Mouse (Mus musculus): ENCODE results near the gene Hp. TPM values are rescaled to one million over a fixed set of nuclear protein-coding genes. Genes with fewer than 3 reads are reported as not detected.
A peak's percentile ranks its signal among the peaks of the same experiment; 100 is the strongest.

Hp gene
- polyA plus RNA-seq, 1 experiment from 2014 or later: 0.33 TPM

DNA sequence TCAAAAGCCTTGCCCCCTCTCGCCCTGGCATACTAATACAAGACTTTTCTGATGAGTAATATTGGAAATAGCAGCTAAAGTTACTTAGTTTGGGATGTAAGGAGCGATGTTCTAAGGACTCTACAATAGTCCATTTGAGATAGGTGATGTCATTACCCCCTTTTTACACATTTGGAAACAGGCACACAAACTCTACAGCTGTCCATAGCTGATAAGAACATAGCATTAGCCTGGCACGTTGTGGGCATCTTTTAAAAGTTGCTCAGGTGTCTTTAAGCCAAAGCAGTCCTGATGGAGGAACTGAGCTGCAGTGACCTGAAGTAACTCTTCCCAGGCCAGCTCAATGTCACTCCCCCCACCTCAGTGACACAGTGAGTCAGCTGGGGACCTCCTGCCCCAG, 12.4 kb upstream of the Hp start:
- 88% methylated on average over 3 of the region's 3 CpGs for WGBS
- no peak overlapping the region for H3K27ac ChIP-seq (replicated peaks)
- ATAC-seq (ENCODE audit: low FRiP score, low read depth): no peak

DNA sequence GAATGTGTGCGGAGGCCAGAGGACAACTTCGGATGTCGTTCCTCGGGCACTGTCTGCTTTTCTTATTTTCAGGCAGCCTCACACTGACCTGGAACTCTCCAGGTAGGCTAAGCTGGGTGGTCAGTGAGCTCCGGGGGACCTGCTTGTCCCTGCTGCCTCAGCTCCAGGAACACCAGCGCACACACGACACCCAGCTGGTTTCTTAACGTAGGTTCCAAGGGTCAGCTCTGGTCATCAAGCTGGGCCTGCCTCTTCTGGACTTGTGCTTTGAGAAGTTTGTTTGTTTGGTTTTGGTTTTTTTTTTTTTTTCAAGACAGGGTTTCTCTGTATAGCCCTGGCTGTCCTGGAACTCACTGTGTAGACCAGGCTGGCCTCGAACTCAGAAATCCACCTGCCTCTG, 11.9 kb upstream of the Hp start:
- H3K9ac ChIP-seq (replicated peaks): no peak overlapping the region
- H3K4me1 ChIP-seq: no peaks in the 10 kb centered on the region
- no peaks in the 10 kb centered on the region for H3K9me3 ChIP-seq
- no peak overlapping the region for H3K4me2 ChIP-seq (replicated peaks)
- H3K27me3 ChIP-seq: no peaks in the 10 kb centered on the region
- H3K36me3 ChIP-seq: peaks cover 35% of the 10 kb centered on the region
- no peak overlapping the region for H3K4me3 ChIP-seq
- no peak for ATAC-seq (ENCODE audit: low FRiP score, low read depth)
- no peak overlapping the region for H3K27ac ChIP-seq (replicated peaks)
- WGBS: 89% methylated on average over 9 of the region's 9 CpGs

More for the DNA sequence above, 12.4 kb upstream of the Hp start:
- Histone ChIP-seq H3K4me2 (replicated peaks) (no peak overlapping the region), H3K27me3 (no peaks in the 10 kb centered on the region), H3K4me3 (no peak overlapping the region), H3K4me1 (no peaks in the 10 kb centered on the region), H3K36me3 (peaks cover 35% of the 10 kb centered on the region), H3K9ac (replicated peaks) (no peak overlapping the region), H3K9me3 (no peaks in the 10 kb centered on the region)

DNA sequence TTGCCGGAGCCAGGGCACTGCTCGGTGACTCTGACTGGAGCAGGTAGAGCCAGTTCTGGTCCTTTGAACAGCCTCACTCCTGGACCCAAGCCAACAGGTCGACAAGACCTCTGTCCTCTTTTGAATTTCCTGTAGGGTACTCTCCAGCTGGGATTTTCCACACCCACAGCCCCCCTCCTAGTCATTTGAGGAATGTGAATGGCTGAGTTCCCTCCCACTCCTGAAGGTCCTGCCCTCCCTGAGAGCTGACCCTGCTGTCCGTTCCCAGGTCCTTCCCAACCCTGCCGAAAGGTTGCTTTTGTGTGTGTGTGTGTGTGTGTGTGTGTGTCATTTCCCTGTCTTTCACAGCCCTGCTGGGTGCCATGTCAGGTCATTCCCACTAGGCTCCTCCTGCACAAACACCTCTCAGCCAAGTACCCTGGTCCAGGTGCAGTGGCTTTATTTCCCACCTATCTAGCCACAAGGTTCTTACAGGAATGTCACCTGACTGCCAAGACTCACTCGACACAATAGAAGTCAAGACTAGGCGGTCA, 8.1 kb upstream of the Hp start:
- H3K9ac ChIP-seq (replicated peaks): no peak overlapping the region
- no peak overlapping the region for H3K4me2 ChIP-seq (replicated peaks)
- ATAC-seq (ENCODE audit: low FRiP score, low read depth): no peak
- H3K4me1 ChIP-seq: no peaks in the 10 kb centered on the region
- 74% methylated on average over 7 of the region's 7 CpGs for WGBS
- H3K27me3 ChIP-seq: no peaks in the 10 kb centered on the region
- H3K27ac ChIP-seq (replicated peaks): no peak overlapping the region
- H3K9me3 ChIP-seq: no peaks in the 10 kb centered on the region
- 0 out of 2 replicates have a peak, but pooled peaks cover 6% of the 10 kb centered on the region for H3K36me3 ChIP-seq
- H3K4me3 ChIP-seq: no peak overlapping the region

DNA sequence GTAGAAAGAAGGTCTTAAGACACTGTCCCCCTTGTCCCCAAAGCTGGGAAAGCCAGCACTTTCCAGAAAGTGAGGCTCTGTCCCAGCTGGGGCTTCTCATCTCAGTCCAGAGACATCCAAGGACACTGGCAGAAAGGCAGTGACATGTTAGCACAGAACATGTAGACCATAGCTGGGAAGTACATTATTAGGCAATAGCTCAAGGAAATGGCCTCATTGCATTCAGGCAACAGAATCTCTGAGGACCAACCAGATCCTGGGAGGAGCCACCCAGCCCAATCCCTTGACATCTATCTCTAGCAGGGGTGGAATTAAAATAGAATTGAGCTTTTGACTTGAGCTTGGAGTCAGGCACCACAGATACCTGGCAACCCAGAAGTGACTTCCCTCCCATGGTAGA, 6.7 kb upstream of the Hp start:
- H3K9me3 ChIP-seq: no peaks in the 10 kb centered on the region
- no peak overlapping the region for H3K9ac ChIP-seq (replicated peaks)
- no peak overlapping the region for H3K4me3 ChIP-seq
- no peak for ATAC-seq (ENCODE audit: low FRiP score, low read depth)
- no peaks in the 10 kb centered on the region for H3K4me1 ChIP-seq
- no peaks in the 10 kb centered on the region for H3K27me3 ChIP-seq
- no peak overlapping the region for H3K4me2 ChIP-seq (replicated peaks)
- H3K36me3 ChIP-seq: no peaks in the 10 kb centered on the region
- H3K27ac ChIP-seq (replicated peaks): no peak overlapping the region

DNA sequence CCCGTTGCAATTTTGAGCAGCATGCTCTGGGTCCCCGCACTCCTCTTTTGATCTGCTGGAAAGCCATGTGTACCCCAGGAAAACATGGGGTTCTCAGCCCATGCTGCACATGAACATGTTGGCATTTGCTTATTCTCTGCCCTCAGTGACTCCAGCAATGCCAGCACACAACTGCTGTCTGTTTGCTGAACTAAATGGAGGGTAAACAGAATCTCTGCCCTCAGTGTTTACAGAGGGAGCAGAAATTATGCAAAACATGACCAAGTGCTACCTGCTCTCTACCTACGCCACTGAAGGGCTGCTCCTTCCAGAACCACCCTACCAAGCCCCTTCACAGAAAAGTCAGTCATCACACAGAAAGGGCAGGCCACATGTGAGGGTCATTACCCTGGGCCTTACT, 5.9 kb upstream of the Hp start:
- no peak overlapping the region for H3K4me3 ChIP-seq
- WGBS: 77% methylated on average over 3 of the region's 3 CpGs
- no peak overlapping the region for H3K9ac ChIP-seq (replicated peaks)
- H3K27me3 ChIP-seq: no peaks in the 10 kb centered on the region
- no peak overlapping the region for H3K4me2 ChIP-seq (replicated peaks)
- no peak overlapping the region for H3K27ac ChIP-seq (replicated peaks)
- no peaks in the 10 kb centered on the region for H3K36me3 ChIP-seq
- no peaks in the 10 kb centered on the region for H3K4me1 ChIP-seq
- no peak for ATAC-seq (ENCODE audit: low FRiP score, low read depth)
- no peaks in the 10 kb centered on the region for H3K9me3 ChIP-seq

DNA sequence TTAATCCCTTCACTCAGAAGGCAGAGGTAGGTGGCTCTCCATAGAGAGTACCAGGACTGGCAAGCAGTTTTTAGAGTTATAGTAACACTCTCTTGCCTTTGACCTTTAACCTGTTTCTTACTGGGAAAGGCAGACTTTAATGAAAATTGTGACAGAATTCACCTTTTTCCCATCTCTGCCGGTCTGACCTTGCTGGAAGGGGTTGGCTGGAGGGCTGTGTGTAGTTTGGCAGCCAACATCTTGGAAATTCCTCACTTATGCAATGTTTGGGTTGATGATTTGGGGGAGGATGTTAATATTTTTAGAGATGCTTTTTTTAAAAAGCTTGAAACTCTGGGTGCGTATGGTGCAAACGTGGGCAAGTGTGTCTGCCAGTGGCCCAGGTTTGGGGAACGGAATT, 5.3 kb upstream of the Hp start:
- no peak overlapping the region for H3K9ac ChIP-seq (replicated peaks)

DNA sequence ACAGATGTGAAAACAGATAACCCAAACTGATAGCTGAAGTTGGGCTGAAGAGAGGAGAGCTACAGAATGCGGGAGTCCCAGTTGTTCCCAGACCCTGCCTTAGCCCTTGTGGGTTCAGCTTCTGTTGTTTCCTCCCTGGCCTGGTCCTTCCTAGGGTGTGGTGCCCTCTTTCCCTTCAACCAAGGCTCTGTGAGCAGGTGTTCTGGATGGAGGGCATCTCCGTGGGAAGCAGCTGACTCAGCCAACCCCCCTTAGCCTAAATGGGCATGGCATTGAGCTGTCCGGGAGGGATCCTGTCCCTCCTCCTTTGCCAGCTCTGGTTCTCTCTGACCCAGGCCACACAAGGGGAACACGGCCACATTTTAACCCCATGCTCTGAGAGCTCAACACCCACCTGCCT, 2.7 kb downstream of the Hp start:
- peaks cover 18% of the 10 kb centered on the region for H3K36me3 ChIP-seq
- no peaks in the 10 kb centered on the region for H3K27me3 ChIP-seq
- no peak overlapping the region for H3K4me3 ChIP-seq
- H3K9me3 ChIP-seq: no peaks in the 10 kb centered on the region
- no peaks in the 10 kb centered on the region for H3K4me1 ChIP-seq
- no peak for ATAC-seq (ENCODE audit: low FRiP score, low read depth)
- H3K27ac ChIP-seq (replicated peaks): no peak overlapping the region
- H3K9ac ChIP-seq (replicated peaks): no peak overlapping the region
- no peak overlapping the region for H3K4me2 ChIP-seq (replicated peaks)
- 76% methylated on average over 4 of the region's 4 CpGs for WGBS

More for the DNA sequence above, 5.3 kb upstream of the Hp start:
- Histone ChIP-seq H3K36me3 (no peaks in the 10 kb centered on the region), H3K27me3 (no peaks in the 10 kb centered on the region), H3K4me3 (no peak overlapping the region), H3K9me3 (no peaks in the 10 kb centered on the region), H3K4me1 (no peaks in the 10 kb centered on the region), H3K4me2 (replicated peaks) (no peak overlapping the region), H3K27ac (replicated peaks) (no peak overlapping the region)
- ATAC-seq (ENCODE audit: low FRiP score, low read depth): no peak
- WGBS: 83% methylated on average over 4 of the region's 4 CpGs

DNA sequence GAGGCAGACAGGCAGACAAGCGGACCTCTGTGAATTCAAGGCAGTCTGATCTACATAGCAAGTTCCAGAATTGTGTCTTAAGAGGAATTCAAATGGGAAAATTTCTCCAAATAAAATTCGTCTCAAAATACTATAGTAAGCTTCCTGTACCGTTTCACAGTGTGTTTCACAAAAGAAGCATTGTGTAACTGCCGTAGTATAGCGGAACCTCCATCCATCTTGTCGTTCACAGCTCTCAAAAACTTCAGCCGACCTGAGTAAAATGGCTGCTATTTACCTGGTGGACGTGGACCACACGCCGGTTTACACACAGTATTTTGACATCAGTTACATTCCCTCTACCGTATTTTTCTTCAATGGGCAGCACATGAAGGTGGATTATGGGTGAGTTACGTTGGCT, 7.8 kb downstream of the Hp start:
- Histone ChIP-seq H3K36me3 (peaks cover 33% of the 10 kb centered on the region), H3K9me3 (no peaks in the 10 kb centered on the region), H3K4me1 (peaks cover 8% of the 10 kb centered on the region), H3K4me2 (replicated peaks) (no peak overlapping the region), H3K4me3 (no peak overlapping the region), H3K27ac (replicated peaks) (no peak overlapping the region), H3K9ac (replicated peaks) (no peak overlapping the region), H3K27me3 (no peaks in the 10 kb centered on the region)
- ATAC-seq (ENCODE audit: low FRiP score, low read depth): no peak
- 89% methylated on average over 12 of the region's 12 CpGs for WGBS

DNA sequence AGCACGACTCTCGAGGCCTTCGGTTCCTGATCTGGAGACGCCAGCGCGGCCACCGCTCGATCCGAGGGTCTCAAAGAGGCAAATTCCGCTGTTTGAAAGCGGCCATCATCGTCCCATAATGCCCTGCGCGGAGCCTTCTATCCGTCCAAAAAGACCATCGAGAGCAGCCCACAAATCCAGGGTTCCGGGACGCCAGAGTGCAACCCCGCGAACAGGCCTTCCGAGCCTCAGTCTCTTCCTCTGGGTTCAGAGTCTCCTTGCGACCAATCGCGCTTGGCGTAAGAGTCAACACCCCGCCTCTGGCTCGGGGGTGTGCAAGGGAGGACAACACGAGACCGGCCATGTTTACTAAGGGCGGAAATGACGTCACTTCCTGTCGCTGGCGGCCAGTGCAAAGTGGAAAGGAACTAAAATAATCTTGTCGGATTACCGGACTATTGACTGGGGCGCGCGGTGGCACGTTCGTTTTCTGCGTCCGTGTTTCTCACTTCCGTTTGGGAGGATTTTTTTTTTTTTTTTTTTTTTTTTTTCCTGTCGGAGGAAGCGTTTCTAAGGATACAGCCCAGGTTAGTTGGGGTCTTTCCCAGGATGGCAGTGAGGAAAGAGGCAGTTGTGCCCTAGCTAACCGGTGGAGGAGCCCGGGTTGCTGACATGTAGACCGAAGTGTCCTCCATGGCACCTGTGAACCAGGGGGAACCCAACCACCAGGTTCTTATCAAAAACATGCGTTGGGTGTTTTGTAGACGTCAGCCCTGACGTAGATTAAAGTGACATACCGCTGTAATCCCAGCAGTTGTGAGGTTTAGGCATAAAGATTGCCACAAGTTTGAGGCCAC, 13.3 kb downstream of the Hp start, which contains the start of the genes Dhx38 and Txnl4b:
Dhx38 (minus strand) TSS at position 364 of the 836 bp plus-strand sequence.
Txnl4b (plus strand) TSS at position 395 of the 836 bp plus-strand sequence.
- Histone ChIP-seq H3K27me3 (no peaks in the 10 kb centered on the region), H3K27ac (replicated peaks) (peak within 1 kb of the TSS; percentile 90), H3K4me3 (peak within 1 kb of the TSS; percentile 87), H3K9ac (replicated peaks) (peak within 1 kb of the TSS; percentile 89), H3K9me3 (no peaks in the 10 kb centered on the region), H3K4me2 (replicated peaks) (peak within 1 kb of the TSS; percentile 81), H3K36me3 (peaks cover 34% of the 10 kb centered on the region), H3K4me1 (peaks cover 18% of the 10 kb centered on the region)
- WGBS: under 1% methylated on average over 52 of the region's 52 CpGs
- ATAC-seq (ENCODE audit: low FRiP score, low read depth): peak; percentile 99

DNA sequence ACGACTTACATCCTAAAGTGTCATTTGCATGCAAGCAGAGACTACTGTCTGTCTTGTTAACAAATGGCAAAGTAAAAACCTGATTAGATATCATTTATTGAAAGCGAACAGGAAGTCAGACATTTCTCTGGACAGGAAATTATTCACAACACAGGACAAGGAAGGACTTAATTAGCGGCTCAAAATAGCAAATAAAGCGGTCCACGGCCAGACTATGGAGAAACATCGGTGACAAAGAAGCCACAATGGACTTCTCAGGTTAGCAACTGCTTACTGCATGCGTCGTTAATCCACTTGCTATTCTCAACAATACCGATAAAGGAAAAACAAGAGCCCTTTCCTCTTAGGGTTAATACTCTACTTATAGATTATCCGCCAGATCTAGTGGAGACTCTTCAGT, 14.2 kb downstream of the Hp start:
- Histone ChIP-seq H3K4me3 (peak overlapping the region; percentile 87), H3K9me3 (no peaks in the 10 kb centered on the region), H3K36me3 (peaks cover 34% of the 10 kb centered on the region), H3K27ac (replicated peaks) (peak overlapping the region; percentile 90; the same call in 1 of the 2 replicates), H3K9ac (replicated peaks) (peak overlapping the region; percentile 89), H3K4me1 (peaks cover 18% of the 10 kb centered on the region), H3K27me3 (no peaks in the 10 kb centered on the region), H3K4me2 (replicated peaks) (peak overlapping the region; percentile 81)
- no peak for ATAC-seq (ENCODE audit: low FRiP score, low read depth)
- 5% methylated on average over 10 of the region's 10 CpGs for WGBS

DNA sequence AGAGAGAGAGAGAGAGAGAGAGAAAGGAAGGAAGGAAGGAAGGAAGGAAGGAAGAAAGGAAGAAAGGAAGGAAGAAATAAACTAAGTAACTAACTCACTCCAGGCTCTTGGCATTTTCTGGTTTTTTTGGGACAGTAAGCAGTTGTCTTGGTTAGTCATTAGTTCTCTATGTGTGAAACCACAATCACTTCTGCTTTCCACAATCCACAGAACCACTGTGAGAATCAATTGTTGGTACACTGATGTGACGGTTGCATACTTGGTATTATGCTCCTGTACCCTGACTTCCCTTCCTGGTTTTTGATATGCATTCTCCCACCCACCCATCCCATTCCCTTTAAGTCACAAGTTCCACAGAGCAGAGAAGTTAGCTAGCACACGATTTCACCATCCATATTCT, 15.1 kb downstream of the Hp start:
- Histone ChIP-seq H3K27ac (replicated peaks) (no peak overlapping the region), H3K36me3 (peaks cover 43% of the 10 kb centered on the region), H3K9me3 (no peaks in the 10 kb centered on the region), H3K4me1 (peaks cover 18% of the 10 kb centered on the region), H3K9ac (replicated peaks) (no peak overlapping the region), H3K27me3 (no peaks in the 10 kb centered on the region), H3K4me3 (no peak overlapping the region), H3K4me2 (replicated peaks) (no peak overlapping the region; the same call in 1 of the 2 replicates)
- ATAC-seq (ENCODE audit: low FRiP score, low read depth): no peak
- 84% methylated on average over 2 of the region's 2 CpGs for WGBS

DNA sequence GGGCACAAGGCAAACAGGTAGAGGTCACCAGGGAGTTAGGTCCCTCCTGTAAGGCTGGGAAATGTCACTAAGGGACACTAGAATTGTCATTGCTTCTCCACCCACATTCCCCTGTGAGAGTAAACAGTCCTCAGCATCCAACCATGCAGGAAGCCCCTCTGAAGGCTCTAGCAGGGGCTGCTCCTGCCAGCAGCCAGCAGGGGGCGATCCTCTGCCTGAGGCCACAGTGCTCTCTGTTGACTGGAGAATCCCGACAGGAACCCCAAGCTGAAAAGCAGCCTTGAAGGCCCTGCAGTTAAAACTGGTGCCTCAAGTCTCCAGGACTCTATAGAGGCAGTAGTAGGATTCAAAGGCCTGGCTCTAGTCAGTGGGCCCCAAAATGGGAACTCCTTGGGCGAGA, 27.3 kb downstream of the Hp start:
- Histone ChIP-seq H3K4me2 (replicated peaks) (no peak overlapping the region), H3K9ac (replicated peaks) (no peak overlapping the region), H3K4me3 (no peak overlapping the region), H3K9me3 (no peaks in the 10 kb centered on the region), H3K27ac (replicated peaks) (no peak overlapping the region), H3K36me3 (peaks cover 100% of the 10 kb centered on the region), H3K27me3 (no peaks in the 10 kb centered on the region), H3K4me1 (no peaks in the 10 kb centered on the region)
- WGBS: 47% methylated on average over 3 of the region's 3 CpGs
- ATAC-seq (ENCODE audit: low FRiP score, low read depth): no peak

Measured in midbrain, embryonic 12.5 days (tissue).